Mouse (Mus musculus) kidney, postnatal 0 days (tissue): ENCODE data around the gene Camk2b. TPM values are rescaled to one million over a fixed set of nuclear protein-coding genes. Genes with fewer than 3 reads are reported as not detected.

ENCODE experiments used
- ATAC-seq: fragments of 200-750 bp; cut with Nextera tagmentation; replicated peaks from 2 replicates; pipeline ENCODE4 v1.8.0; 2017; ENCODE audit warnings: low read depth, moderate number of reproducible peaks, moderate TSS enrichment, moderate library complexity; ENCODE audit not compliant: low FRiP score
- DNase-seq: peaks from one replicate; pipeline ENCODE4 v3.0.0-alpha.2; 2016; ENCODE audit warnings: low spot score
- H3K27ac ChIP-seq: fragments of 300-500 bp; sonication (generic); 2 replicates; pipeline ENCODE4 v1.5.1; 2014; ENCODE audit warnings: mild to moderate bottlenecking
- H3K27me3 ChIP-seq: fragments of 300-500 bp; sonication (generic); 2 replicates; pipeline ENCODE4 v1.6.1; 2014; ENCODE audit warnings: low read length, mixed read lengths; ENCODE audit not compliant: insufficient read depth
- H3K36me3 ChIP-seq: fragments of 300-500 bp; sonication (generic); 2 replicates; pipeline ENCODE4 v1.6.1; 2014; ENCODE audit warnings: low read length, mixed read lengths; ENCODE audit not compliant: insufficient read depth
- H3K4me1 ChIP-seq: fragments of 300-500 bp; sonication (generic); replicated peaks from 2 replicates; pipeline ENCODE4 v1.6.1; 2014; ENCODE audit warnings: antibody characterized with exemption, low read length, mixed read lengths; ENCODE audit not compliant: insufficient read depth
- H3K4me2 ChIP-seq: fragments of 300-500 bp; sonication (generic); 2 replicates; pipeline ENCODE4 v1.6.1; 2014; ENCODE audit warnings: mild to moderate bottlenecking, low read length, moderate library complexity, mixed read lengths
- H3K4me3 ChIP-seq: fragments of 300-500 bp; sonication (generic); replicated peaks from 2 replicates; pipeline ENCODE4 v1.5.1; 2014; ENCODE audit warnings: low read depth, low read length
- H3K9ac ChIP-seq: fragments of 300-500 bp; sonication (generic); 2 replicates; pipeline ENCODE4 v1.6.1; 2014; ENCODE audit warnings: low read depth, low read length
- H3K9me3 ChIP-seq: fragments of 300-500 bp; sonication (generic); replicated peaks from 2 replicates; pipeline ENCODE4 v1.6.1; 2016; ENCODE audit warnings: low read length, inconsistent platforms, mixed read lengths
- CTCF ChIP-seq: IDR thresholded peaks from 2 replicates; pipeline ENCODE4 v1.5.1; 2016; ENCODE audit warnings: antibody characterized with exemption, low read depth, mild to moderate bottlenecking, moderate library complexity
- WGBS: fragments of 180-500 bp; shearing (Covaris S2); extraction: QIAGEN DNeasy Blood & Tissue Kit; methylation state at CpG from one replicate; pipeline ENCODE4 v1.1.7; 2014; 5-methylcytosine and 5-hydroxymethylcytosine counted together
- polyA plus RNA-seq: library from polyadenylated mRNA; unstranded; fragments of >200 nt; fragmentation: Nextera tagmentation; extraction: Ambion mirVana; gene quantifications from 2 replicates; pipeline ENCODE4 v1.2.1, GENCODE M21; 2015

The Camk2b gene
- polyA plus RNA-seq, 1 experiment from 2014 or later, result 3.3 TPM

DNA sequence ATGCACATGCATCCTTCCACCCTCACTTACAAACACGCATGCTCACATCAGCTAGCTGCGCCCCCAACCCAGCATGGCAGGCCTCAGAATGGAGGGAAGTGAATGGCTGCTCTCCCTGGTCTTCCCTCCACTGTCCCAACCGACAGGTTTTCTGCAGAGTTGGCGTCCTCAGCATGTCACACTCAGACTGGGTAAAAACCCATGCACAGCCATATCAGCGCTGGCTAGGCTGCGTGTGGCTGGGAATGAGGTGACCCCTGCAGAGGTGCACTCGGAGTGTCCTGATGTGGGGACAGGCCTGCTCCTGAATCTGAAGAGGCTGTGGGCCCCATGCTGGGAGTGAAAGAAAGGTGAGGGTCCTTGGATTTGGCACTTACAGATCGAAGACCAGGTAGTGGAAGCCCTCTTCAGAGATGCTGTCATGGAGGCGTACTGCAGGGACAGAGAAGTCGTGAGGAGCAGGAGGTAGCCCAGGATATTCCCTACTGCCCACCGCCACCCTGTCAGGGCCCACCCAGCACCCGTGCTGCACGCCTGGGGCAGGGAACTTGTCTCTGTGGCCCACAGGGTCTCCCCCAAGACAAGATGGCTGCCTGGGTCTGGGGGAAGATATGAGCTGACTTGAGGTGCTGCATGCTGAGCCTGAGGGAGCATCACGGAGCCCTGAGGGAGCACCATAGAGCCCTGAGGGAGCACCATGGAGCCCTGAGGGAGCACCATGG lies 65.0 kb downstream of the Camk2b start:
- Histone ChIP-seq H3K27me3 (no peaks in the 10 kb centered on the region), H3K9ac (no peak overlapping the region), H3K9me3 (no peaks in the 10 kb centered on the region), H3K36me3 (no peaks in the 10 kb centered on the region), H3K4me3 (no peak overlapping the region), H3K27ac (peak overlapping the region; percentile 65; the same call in 1 of the 2 replicates), H3K4me2 (no peak overlapping the region), H3K4me1 (peaks cover 11% of the 10 kb centered on the region)
- TF ChIP-seq CTCF, result no peak
- DNase-seq (no peak), ATAC-seq (no peak)
- WGBS, result 77% methylated on average over 14 of the region's 14 CpGs

DNA sequence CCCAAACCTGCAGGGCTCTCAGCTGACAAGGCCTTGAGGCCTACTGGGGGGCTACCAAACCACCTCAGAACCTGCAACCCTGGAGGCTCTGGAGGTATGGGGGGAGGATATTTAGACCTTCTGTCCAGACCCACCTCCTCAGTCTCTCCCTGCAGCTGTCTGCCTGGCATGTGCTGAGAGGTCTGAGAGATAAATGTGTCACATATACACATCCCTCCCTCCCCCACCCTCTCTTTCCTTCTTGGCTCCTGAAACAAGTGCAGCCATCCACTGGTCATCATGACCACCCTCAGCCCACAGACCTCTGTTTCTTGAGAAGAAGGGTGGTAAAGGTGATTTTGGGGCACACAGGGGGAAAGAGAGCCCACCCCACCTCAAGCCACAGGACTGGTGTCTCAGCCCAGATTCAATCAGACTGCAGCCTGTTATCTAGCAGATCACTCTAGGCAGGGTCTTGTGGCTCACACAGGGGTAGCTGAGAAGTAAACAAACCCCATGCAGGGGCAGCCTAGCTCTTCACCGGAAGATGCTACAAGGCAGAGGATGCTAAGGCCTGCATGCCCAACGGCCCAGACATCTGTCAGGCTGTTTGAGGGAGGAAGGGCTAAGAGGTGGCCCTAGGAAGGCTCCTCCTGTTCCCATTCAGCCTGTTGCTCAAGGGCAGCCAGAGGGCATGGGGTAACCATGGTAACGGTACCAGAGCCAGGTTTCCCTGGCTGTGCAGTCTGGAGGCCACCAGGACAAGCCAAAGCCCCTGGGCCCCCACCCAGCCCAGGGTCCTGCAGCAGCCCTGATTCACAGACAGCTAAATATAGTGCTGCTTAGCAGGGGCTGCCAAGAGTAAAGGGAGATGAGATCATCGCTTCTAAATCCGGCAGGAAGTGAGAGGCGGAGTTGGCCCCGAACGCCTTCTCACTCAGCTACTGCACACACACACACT lies 66.1 kb downstream of the Camk2b start:
- no peak overlapping the region for H3K4me2 ChIP-seq
- ATAC-seq (peak; percentile 74), DNase-seq (peak; percentile 88)
- WGBS, result 17% methylated on average over 8 of the region's 8 CpGs
- H3K4me1 ChIP-seq, result peaks cover 11% of the 10 kb centered on the region
- H3K27me3 ChIP-seq, result no peaks in the 10 kb centered on the region
- no peak overlapping the region for H3K4me3 ChIP-seq
- H3K9me3 ChIP-seq, result no peaks in the 10 kb centered on the region
- peak overlapping the region; percentile 38 for H3K27ac ChIP-seq
- H3K9ac ChIP-seq, result no peak overlapping the region
- no peak for TF ChIP-seq CTCF
- H3K36me3 ChIP-seq, result no peaks in the 10 kb centered on the region

DNA sequence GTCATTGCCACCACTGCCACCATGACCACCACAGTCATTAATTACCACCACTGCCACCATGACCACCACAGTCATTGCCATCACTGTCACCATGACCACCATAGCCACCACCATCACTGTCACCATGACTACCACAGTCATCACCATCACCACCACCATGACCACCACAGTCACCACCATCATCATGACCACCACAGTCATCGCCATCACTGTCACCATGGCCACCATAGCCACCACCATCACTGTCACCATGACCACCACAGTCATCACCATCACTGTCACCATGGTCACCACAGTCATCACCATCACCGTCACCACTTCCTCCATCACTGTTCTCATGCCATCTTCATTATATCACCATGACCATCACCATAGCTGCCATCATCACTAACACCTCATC lies 67.7 kb downstream of the Camk2b start:
- Histone ChIP-seq H3K4me1 (peaks cover 11% of the 10 kb centered on the region), H3K27me3 (no peaks in the 10 kb centered on the region), H3K4me2 (no peak overlapping the region), H3K36me3 (no peaks in the 10 kb centered on the region), H3K9ac (no peak overlapping the region), H3K4me3 (no peak overlapping the region), H3K9me3 (no peaks in the 10 kb centered on the region), H3K27ac (no peak overlapping the region)
- ATAC-seq (no peak), DNase-seq (no peak)
- TF ChIP-seq CTCF, result no peak
- WGBS, result 98% methylated on average over 2 of the region's 2 CpGs

DNA sequence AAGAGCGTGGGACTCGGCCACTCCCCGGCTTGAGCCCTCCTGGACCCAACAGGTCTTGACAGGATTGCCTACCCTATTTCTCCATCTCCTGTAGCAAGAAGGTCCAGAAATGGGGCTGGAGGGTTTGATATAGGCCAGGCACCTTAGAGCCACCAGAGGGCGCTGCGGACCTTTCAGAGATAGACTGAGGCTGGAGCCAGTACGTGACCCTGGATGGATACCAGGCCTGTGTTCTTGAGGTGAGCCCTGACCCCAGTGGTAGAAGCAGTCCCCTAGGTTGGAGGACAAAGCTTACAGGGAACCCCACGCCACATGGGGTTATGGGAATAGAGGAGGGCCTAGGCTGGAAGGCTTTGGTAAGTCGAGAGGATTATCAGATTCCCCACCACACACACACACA lies 70.2 kb downstream of the Camk2b start:
- DNase-seq (peak; percentile 93), ATAC-seq (peak; percentile 37)
- peaks cover 7% of the 10 kb centered on the region for H3K4me1 ChIP-seq
- no peaks in the 10 kb centered on the region for H3K36me3 ChIP-seq
- H3K9me3 ChIP-seq, result no peaks in the 10 kb centered on the region
- H3K27me3 ChIP-seq, result no peaks in the 10 kb centered on the region
- H3K4me2 ChIP-seq, result no peak overlapping the region
- H3K9ac ChIP-seq, result no peak overlapping the region
- WGBS, result 13% methylated on average over 8 of the region's 8 CpGs
- no peak overlapping the region for H3K27ac ChIP-seq
- TF ChIP-seq CTCF, result peak; percentile 99
- H3K4me3 ChIP-seq, result no peak overlapping the region

DNA sequence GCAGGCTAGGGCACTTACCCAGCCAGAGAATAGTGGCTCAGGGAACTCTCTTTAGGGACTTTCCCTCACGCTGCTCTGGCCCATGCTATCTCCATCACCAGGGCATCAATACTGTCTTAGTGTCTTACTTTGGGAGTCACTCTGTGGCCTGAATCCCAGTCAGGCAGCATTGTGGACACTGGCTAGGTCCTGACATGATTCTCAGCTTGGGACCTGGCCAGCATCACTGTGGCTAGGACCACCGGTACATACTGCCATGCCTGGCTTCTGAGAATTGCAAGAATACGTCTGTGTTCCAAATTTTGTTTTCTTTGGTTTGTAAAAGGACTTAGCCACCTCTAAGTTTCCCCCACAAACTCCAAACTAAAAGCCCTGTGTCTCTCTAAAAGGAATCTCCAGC lies 71.3 kb downstream of the Camk2b start:
- WGBS, result 65% methylated on average over 3 of the region's 3 CpGs
- ATAC-seq (no peak), DNase-seq (no peak)
- H3K36me3 ChIP-seq, result no peaks in the 10 kb centered on the region
- no peak overlapping the region for H3K9ac ChIP-seq
- no peak for TF ChIP-seq CTCF
- no peaks in the 10 kb centered on the region for H3K9me3 ChIP-seq
- no peak overlapping the region for H3K4me3 ChIP-seq
- H3K27me3 ChIP-seq, result no peaks in the 10 kb centered on the region
- H3K27ac ChIP-seq, result no peak overlapping the region
- H3K4me2 ChIP-seq, result no peak overlapping the region
- H3K4me1 ChIP-seq, result 0 out of 2 replicates have a peak, but pooled peaks cover 3% of the 10 kb centered on the region

DNA sequence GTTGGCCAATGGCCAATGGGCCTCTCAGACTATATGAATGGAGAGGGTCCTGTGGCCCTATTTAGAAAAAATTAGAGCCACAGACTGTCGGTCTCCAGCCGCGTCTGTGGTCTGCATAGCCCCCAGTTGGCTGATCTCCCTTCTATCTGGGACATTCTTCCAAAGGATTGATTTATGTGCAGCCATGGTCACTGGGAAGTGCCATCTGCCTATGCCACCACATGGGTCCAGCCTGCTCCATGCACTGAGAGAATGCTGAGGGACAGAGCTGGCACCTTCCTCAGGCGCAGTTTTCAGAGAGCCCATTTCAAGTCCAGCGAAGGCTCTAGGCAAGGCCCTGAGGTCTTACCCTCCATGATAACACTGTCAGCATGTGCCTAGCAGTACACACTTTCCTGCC lies 72.0 kb downstream of the Camk2b start:
- ATAC-seq, result no peak
- H3K4me3 ChIP-seq, result no peak overlapping the region
- no peaks in the 10 kb centered on the region for H3K27me3 ChIP-seq
- no peak overlapping the region for H3K9ac ChIP-seq
- H3K4me1 ChIP-seq, result no peaks in the 10 kb centered on the region
- H3K4me2 ChIP-seq, result no peak overlapping the region
- H3K9me3 ChIP-seq, result no peaks in the 10 kb centered on the region
- no peaks in the 10 kb centered on the region for H3K36me3 ChIP-seq
- no peak for DNase-seq
- no peak overlapping the region for H3K27ac ChIP-seq
- WGBS, result 91% methylated on average over 5 of the region's 5 CpGs
- no peak for TF ChIP-seq CTCF
